Mouse (Mus musculus): ENCODE results near the gene Bckdk. TPM values are rescaled to one million over a fixed set of nuclear protein-coding genes. Genes with fewer than 3 reads are reported as not detected.

Bckdk gene
- polyA plus RNA-seq, 1 experiment from 2014 or later, result 32.5 TPM

DNA sequence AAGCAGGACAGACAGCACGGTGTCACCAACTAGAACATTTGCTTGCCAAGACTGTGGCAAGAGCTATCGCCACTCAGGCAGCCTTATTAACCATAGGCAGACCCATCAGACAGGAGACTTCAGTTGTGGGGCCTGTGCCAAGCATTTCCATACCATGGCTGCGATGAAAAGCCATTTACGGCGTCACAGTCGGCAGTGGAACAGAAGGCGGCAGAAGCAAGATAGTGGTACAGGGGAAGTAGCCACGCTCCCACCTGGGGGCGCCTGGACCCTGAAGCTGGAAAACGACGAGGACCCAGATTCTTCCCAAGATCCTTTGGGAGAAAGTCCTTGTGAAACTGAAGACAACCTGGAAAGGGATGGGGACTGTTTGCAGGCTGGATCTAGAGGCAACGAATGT lies 23.5 kb upstream of the Bckdk start:
- Histone ChIP-seq H3K9ac (replicated peaks) (no peak overlapping the region), H3K9me3 (ENCODE audit: low read length) (no peaks in the 10 kb centered on the region; the same call in 1 of the 2 replicates), H3K4me1 (ENCODE audit: insufficient read depth) (peaks cover 13% of the 10 kb centered on the region), H3K27ac (ENCODE audit: low read depth) (no peak overlapping the region), H3K36me3 (replicated peaks; ENCODE audit: insufficient read depth, low read length) (peaks cover 67% of the 10 kb centered on the region), H3K27me3 (ENCODE audit: insufficient read depth, low read length) (no peaks in the 10 kb centered on the region), H3K4me2 (ENCODE audit: low read depth, low read length) (no peak overlapping the region), H3K4me3 (ENCODE audit: low read depth, low read length) (no peak overlapping the region)
- TF ChIP-seq EP300 (IDR thresholded peaks at IDR 0.05; ENCODE audit: low read depth) (no peak), CTCF (IDR thresholded peaks at IDR 0.05; ENCODE audit: low read depth) (no peak)
- DNase-seq (no peak), ATAC-seq (no peak)
- 86% methylated on average over 12 of the region's 12 CpGs for WGBS (ENCODE audit: insufficient replicate concordance)

- Histone ChIP-seq H3K9ac (replicated peaks) (no peak overlapping the region), H3K4me2 (ENCODE audit: low read depth, low read length) (no peak overlapping the region), H3K36me3 (replicated peaks; ENCODE audit: insufficient read depth, low read length) (peaks cover 68% of the 10 kb centered on the region), H3K4me1 (ENCODE audit: insufficient read depth) (peaks cover 5% of the 10 kb centered on the region; the same call in 1 of the 2 replicates), H3K9me3 (ENCODE audit: low read length) (no peaks in the 10 kb centered on the region), H3K27me3 (ENCODE audit: insufficient read depth, low read length) (no peaks in the 10 kb centered on the region), H3K27ac (ENCODE audit: low read depth) (no peak overlapping the region), H3K4me3 (ENCODE audit: low read depth, low read length) (no peak overlapping the region)
- ATAC-seq (no peak), DNase-seq (no peak)
- TF ChIP-seq CTCF (IDR thresholded peaks at IDR 0.05; ENCODE audit: low read depth), result no peak
- TF ChIP-seq EP300 (IDR thresholded peaks at IDR 0.05; ENCODE audit: low read depth), result no peak
- 50% methylated on average over 6 of the region's 6 CpGs for WGBS (ENCODE audit: insufficient replicate concordance)
Measured at GRCm38 (mm10) chr7:127885951-127886350, 17.9 kb upstream of the Bckdk start.

DNA sequence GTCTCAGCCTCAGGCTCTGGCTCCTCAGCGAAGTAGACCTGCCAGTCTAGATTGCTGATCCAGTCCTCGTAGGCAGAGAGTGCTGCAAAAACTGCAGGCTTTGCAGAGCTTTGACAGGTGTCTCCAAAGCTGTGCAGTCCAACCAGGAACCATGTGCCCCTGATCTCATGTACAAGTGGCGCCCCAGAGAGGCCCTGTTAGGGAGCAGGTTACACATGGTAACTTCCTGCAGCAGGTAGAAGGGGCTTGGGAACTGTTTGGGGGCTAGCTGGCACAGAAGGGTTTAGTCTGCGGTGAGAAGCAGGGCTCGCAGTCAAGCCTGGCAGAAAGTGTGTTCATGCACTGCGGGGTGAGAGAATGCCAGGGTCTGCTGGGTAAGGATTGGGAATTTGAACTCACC lies 17.3 kb upstream of the Bckdk start:
- peaks cover 62% of the 10 kb centered on the region for H3K36me3 ChIP-seq (replicated peaks; ENCODE audit: insufficient read depth, low read length)
- H3K27ac ChIP-seq (ENCODE audit: low read depth), result no peak overlapping the region
- H3K4me3 ChIP-seq (ENCODE audit: low read depth, low read length), result no peak overlapping the region
- no peaks in the 10 kb centered on the region for H3K9me3 ChIP-seq (ENCODE audit: low read length)
- TF ChIP-seq EP300 (IDR thresholded peaks at IDR 0.05; ENCODE audit: low read depth), result no peak
- no peak for TF ChIP-seq CTCF (IDR thresholded peaks at IDR 0.05; ENCODE audit: low read depth)
- WGBS (ENCODE audit: insufficient replicate concordance), result 84% methylated on average over 6 of the region's 6 CpGs
- no peaks in the 10 kb centered on the region for H3K27me3 ChIP-seq (ENCODE audit: insufficient read depth, low read length)
- no peak overlapping the region; the same call in 1 of the 2 replicates for H3K9ac ChIP-seq (replicated peaks)
- DNase-seq (no peak), ATAC-seq (no peak)
- H3K4me1 ChIP-seq (ENCODE audit: insufficient read depth), result peaks cover 5% of the 10 kb centered on the region; the same call in 1 of the 2 replicates
- no peak overlapping the region for H3K4me2 ChIP-seq (ENCODE audit: low read depth, low read length)

- no peak for TF ChIP-seq EP300 (IDR thresholded peaks at IDR 0.05; ENCODE audit: low read depth)
- no peak for TF ChIP-seq CTCF (IDR thresholded peaks at IDR 0.05; ENCODE audit: low read depth)
- Histone ChIP-seq H3K9me3 (ENCODE audit: low read length) (no peaks in the 10 kb centered on the region), H3K4me1 (ENCODE audit: insufficient read depth) (peaks cover 5% of the 10 kb centered on the region; the same call in 1 of the 2 replicates), H3K4me3 (ENCODE audit: low read depth, low read length) (no peak overlapping the region), H3K27me3 (ENCODE audit: insufficient read depth, low read length) (no peaks in the 10 kb centered on the region), H3K9ac (replicated peaks) (no peak overlapping the region), H3K27ac (ENCODE audit: low read depth) (no peak overlapping the region), H3K36me3 (replicated peaks; ENCODE audit: insufficient read depth, low read length) (peaks cover 55% of the 10 kb centered on the region), H3K4me2 (ENCODE audit: low read depth, low read length) (no peak overlapping the region)
- 80% methylated on average over 8 of the region's 8 CpGs for WGBS (ENCODE audit: insufficient replicate concordance)
- no peak for ATAC-seq
- no peak for DNase-seq
Measured at GRCm38 (mm10) chr7:127887191-127887590, 16.7 kb upstream of the Bckdk start.

DNA sequence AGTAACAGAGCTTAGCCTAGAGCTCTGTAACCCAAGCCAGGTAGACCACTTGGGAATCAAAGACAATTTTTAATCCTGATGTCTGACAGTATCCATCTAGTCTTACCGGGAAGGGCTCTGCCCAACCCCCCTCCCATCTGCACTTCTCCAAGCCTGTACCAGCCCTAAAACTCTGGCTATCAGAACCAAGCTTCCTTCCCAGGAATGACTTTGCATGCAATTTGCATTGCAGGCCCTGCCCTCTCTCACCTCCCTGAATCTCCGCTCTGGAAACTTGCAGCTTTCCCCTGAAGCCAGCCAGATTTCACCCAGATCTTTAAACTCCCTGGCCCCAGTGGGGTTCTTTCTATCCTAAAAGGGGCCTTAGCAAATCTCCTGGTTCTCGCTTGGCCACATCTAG lies 16.1 kb upstream of the Bckdk start:
- no peak overlapping the region for H3K27ac ChIP-seq (ENCODE audit: low read depth)
- peaks cover 5% of the 10 kb centered on the region; the same call in 1 of the 2 replicates for H3K4me1 ChIP-seq (ENCODE audit: insufficient read depth)
- peaks cover 53% of the 10 kb centered on the region for H3K36me3 ChIP-seq (replicated peaks; ENCODE audit: insufficient read depth, low read length)
- H3K4me3 ChIP-seq (ENCODE audit: low read depth, low read length), result no peak overlapping the region
- no peak overlapping the region for H3K9ac ChIP-seq (replicated peaks)
- no peak for TF ChIP-seq EP300 (IDR thresholded peaks at IDR 0.05; ENCODE audit: low read depth)
- no peak for TF ChIP-seq CTCF (IDR thresholded peaks at IDR 0.05; ENCODE audit: low read depth)
- DNase-seq, result no peak
- ATAC-seq, result no peak
- H3K4me2 ChIP-seq (ENCODE audit: low read depth, low read length), result no peak overlapping the region
- WGBS (ENCODE audit: insufficient replicate concordance), result 78% methylated on average over 3 of the region's 3 CpGs
- no peaks in the 10 kb centered on the region for H3K27me3 ChIP-seq (ENCODE audit: insufficient read depth, low read length)
- H3K9me3 ChIP-seq (ENCODE audit: low read length), result no peaks in the 10 kb centered on the region

- H3K4me3 ChIP-seq (ENCODE audit: low read depth, low read length), result no peak overlapping the region
- H3K9me3 ChIP-seq (ENCODE audit: low read length), result no peaks in the 10 kb centered on the region
- WGBS (ENCODE audit: insufficient replicate concordance), result 47% methylated on average over 3 of the region's 3 CpGs
- H3K27me3 ChIP-seq (ENCODE audit: insufficient read depth, low read length), result no peaks in the 10 kb centered on the region
- ATAC-seq (no peak), DNase-seq (no peak)
- no peak overlapping the region for H3K27ac ChIP-seq (ENCODE audit: low read depth)
- H3K9ac ChIP-seq (replicated peaks), result no peak overlapping the region
- H3K36me3 ChIP-seq (replicated peaks; ENCODE audit: insufficient read depth, low read length), result peaks cover 43% of the 10 kb centered on the region
- H3K4me1 ChIP-seq (ENCODE audit: insufficient read depth), result peaks cover 4% of the 10 kb centered on the region; the same call in 1 of the 2 replicates
- H3K4me2 ChIP-seq (ENCODE audit: low read depth, low read length), result no peak overlapping the region
- TF ChIP-seq CTCF (IDR thresholded peaks at IDR 0.05; ENCODE audit: low read depth) (no peak), EP300 (IDR thresholded peaks at IDR 0.05; ENCODE audit: low read depth) (no peak)
Measured at GRCm38 (mm10) chr7:127888821-127889220, 15.1 kb upstream of the Bckdk start.

- H3K27ac ChIP-seq (ENCODE audit: low read depth), result no peak within 1 kb of the TSS
- no peaks in the 10 kb centered on the region for H3K9me3 ChIP-seq (ENCODE audit: low read length)
- no peak within 1 kb of the TSS for H3K4me3 ChIP-seq (ENCODE audit: low read depth, low read length)
- peaks cover 2% of the 10 kb centered on the region for H3K4me1 ChIP-seq (ENCODE audit: insufficient read depth)
- peaks cover 30% of the 10 kb centered on the region for H3K36me3 ChIP-seq (replicated peaks; ENCODE audit: insufficient read depth, low read length)
- 46% methylated on average over 4 of the region's 4 CpGs for WGBS (ENCODE audit: insufficient replicate concordance)
- no peaks in the 10 kb centered on the region for H3K27me3 ChIP-seq (ENCODE audit: insufficient read depth, low read length)
- ATAC-seq (no peak), DNase-seq (peak; percentile 66)
- TF ChIP-seq EP300 (IDR thresholded peaks at IDR 0.05; ENCODE audit: low read depth) (no peak), CTCF (IDR thresholded peaks at IDR 0.05; ENCODE audit: low read depth) (no peak)
- H3K9ac ChIP-seq (replicated peaks), result no peak within 1 kb of the TSS; the same call in 1 of the 2 replicates
- no peak within 1 kb of the TSS for H3K4me2 ChIP-seq (ENCODE audit: low read depth, low read length)
Measured at GRCm38 (mm10) chr7:127890798-127891197, 13.1 kb upstream of the Bckdk start, which contains the start of gene Prss53. Gene Prss53, minus strand, starts transcription at chr7:127890970.

Measured in liver, postnatal 0 days (tissue).